Mouse (Mus musculus): ENCODE results near the gene Polr3gl.

DNA sequence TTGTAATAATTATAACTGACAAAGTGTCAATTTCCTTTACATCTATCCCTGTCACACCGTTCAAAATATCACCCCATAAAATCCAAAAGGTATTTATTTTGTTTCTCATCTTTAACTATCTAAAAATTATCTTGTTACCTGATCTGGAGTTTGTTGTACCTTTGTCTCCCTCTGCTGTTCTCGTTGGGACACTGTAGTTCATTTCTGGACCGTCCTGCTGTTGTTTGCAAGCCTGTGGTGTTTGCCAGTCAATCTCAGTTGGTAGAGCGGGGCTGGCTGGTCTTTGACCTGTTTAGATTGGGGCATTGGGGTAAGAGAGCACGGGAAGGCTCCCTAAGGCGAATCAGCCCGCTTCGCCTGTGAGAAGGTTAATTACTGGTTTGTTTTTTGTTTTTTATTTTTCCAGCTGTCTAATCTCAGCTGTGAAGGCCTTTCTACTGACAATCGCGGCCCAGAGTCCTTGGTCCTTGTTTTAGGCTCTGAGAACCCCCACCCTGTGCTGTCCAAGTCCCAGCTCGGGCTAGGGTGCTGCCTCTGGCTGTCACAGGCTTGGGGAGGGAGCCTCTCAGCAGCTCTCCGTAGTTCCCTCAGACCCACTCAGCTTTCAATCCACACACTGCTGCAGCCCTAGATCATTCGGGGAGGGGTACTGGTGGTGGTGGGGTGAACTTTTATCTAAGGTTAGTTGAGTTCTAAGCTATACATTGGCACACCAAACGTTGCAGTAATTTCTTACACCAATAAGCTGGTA lies 52.5 kb downstream of the Polr3gl start:
- no peak for TF ChIP-seq CTCF (IDR thresholded peaks at IDR 0.05; ENCODE audit: control insufficient read depth, insufficient read depth, low read length)
- TF ChIP-seq POLR2A (IDR thresholded peaks at IDR 0.05; ENCODE audit: borderline replicate concordance, control insufficient read depth, low read depth, low read length): no peak

Measured in bone marrow, adult 2 months (tissue).